Mouse (Mus musculus) Muller cell, postnatal 12 days (primary cell): ENCODE measurements around the gene Pcdh15.
A peak's percentile ranks its signal among the peaks of the same experiment; 100 is the strongest.

Experiments used
- DNase-seq: peaks from one replicate; pipeline ENCODE4 v3.0.0-alpha.2; 2015; ENCODE audit errors: inconsistent ontology term

Pcdh15 gene

DNA sequence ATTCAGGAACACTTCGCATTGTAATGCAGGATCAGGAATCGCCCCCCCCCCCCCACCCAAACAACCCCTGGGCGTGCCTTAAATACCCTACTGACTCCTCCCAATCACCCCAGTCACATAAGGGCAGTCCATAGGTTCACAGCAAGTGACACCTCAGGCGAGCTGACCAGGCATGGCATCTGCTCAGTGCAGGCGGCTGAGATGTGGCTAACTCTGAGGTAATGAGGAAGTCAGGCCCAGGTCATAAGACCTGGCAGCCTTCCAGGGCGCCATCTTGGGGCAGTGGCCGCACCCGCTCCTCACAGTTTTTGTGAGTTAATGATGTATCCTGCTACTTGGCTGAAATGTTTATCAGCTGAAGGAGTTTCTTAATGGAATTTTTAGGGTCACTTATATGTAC lies 713.2 kb downstream of the Pcdh15 start:
- no peak for DNase-seq

DNA sequence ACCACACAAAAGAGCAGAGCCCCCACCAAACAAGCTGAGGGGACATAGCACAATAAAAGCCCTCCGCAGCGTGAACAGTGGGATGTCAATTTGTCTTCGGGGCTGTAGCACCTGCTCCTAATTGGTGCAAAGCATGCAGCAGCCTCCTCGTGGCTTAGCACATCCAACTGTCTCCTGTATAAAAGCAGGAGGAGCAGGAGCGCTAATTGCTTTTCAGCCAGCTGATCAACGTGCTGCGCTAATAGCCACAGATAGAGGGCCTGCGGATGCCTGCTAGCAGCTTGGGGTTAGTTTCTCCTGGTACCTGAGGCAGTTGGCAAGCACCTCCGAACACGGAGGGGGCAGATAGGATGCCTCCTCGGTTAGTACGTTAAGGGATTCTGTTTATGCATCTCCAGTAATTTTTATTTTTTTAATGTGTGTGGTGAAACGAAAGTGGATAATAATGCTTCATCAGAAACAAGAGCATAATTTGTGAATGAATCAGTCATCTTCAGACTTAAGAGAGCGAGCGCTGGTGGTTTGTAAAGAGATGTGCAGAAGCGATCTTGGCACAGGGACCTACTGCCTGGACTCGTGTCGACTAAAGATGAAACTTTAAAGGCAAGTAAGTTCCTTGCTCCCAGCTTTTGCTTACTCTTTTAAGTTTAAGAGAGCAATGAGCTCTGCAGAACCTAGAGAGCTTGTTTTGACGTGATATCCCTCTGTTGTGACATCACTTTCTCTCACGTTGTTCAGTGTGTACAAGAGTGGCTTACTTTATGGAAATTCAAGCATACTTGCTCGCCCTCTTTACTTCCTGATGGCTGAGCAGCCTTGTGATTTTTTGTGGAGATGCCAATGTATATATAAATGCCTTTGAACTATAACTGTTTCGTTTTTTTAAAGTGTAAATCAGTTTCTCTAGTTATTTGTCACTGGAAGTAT lies 722.8 kb downstream of the Pcdh15 start:
- peak; percentile 71 for DNase-seq

DNA sequence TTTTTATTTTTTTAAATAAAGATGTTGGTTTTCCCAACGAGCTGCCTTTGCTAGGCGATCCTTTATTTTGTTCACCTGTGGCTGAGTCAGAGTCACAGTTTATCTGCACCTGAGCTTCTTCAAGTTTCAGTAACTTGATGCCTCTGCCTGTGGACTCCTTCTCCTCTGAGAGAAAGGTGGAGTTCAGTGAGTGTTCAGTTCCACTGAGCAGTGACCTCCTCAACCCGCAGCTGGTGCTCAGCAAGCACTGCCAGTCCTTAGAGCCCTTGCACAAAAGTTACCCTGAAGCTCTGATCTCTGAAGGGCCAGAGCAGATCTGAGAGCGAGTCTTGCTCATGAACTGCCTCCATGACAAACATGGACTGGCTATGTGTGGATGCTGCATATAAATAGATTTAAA lies 724.1 kb downstream of the Pcdh15 start:
- DNase-seq: no peak

DNA sequence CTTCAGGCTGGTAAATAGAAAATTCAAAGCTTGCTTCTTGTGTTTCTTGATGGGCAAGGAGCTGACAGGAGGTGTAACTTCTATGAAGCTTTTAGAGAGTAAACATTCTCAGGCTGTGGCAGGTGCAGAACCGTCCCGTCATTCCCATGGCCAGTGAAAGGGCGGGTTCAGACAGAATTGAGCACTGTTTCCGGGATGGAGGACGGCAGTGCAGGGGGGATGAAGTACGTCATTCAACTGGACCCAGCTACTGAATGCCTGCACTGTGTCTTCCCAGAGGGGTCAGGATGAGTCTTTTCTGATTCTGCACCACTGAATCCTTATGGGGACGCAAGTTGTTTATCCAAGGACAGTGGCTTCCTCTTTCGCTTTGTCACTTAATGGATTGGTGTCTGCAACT lies 727.2 kb downstream of the Pcdh15 start:
- DNase-seq: peak; percentile 69

DNA sequence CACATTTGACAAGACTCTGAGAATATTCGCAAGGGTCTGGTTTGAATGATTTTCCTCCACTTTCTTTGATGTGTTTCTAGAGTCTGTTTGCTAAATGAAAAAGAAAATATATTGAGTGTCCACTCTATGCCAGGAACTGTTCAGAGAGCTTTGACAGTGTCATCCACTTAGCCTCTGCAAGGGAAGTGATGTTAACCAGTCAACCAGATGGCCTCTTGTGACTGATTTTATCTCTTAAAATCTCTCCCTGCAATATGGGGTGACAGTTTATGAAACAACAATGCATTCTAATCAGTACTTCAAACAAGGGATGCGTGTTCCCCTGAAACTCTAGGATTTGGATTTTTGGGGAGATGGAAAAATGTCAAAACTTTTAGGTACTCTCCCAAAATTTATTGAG lies 729.6 kb downstream of the Pcdh15 start:
- no peak for DNase-seq

DNA sequence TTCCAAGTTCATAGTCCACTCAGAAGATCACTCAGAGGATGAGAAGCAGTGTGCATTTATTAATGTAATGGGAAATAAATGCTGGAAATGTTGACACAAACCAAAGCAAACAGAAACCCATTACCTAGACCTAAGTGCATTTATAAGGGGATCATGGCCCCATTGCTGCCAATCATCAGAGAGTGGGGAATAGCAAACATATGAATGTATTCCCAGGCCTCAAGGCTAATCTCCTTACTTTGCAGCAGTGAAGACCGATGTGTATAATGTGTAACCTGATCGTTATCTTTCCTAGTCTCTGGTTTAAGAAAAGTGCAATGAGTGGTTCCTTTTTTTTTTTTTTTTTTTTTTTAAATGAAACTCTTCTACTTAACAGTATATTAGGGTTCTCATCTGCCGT lies 745.9 kb downstream of the Pcdh15 start:
- no peak for DNase-seq

DNA sequence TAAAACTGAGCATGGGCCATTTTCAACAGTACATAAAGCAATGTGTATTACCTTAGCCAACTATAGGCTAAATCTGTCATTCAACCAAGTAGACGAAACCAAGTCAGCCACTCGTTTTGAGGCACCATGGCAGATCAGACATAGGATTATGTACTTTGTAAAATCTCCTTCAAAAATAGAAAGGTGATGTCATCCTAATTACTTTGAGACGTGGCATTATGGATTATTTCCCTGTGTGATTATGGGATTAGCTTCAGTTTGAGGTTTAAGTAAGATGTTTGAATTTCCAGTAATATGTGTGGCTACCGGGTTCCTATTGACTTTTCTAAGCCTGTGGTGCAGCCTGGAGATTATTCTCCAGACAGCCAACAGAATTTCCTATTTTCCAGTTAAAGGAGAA lies 763.0 kb downstream of the Pcdh15 start:
- no peak for DNase-seq

DNA sequence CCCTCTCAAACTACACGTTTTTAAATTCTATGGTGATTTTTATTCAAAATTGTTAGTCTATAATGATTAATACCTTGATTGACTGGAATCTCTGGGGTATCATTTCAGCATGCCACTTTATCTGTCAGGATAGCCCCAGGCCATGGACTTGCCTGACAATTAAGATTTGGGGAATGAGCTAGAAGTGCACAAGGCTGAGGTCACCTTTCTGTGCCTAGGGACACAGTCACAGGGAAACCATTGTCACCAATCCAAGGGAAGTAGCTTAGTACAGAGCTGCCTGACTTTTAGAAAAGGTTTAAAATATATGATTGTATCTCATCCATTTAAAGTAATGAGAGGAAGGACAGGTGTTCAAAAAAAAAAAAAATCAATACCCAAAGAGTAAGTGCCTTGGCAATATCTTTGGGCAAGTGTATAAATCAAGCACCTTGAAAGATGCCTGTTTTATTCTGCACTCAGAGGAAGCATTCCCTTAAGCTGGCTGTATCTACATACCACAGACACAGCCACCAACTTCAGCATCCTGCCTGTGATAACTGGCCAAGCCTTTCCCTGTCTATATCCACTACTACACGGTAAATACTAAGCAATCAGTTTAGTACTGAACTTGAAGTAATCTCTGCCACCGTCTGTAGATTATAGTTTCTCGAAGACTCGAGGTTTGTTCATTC lies 779.0 kb downstream of the Pcdh15 start:
- no peak for DNase-seq

DNA sequence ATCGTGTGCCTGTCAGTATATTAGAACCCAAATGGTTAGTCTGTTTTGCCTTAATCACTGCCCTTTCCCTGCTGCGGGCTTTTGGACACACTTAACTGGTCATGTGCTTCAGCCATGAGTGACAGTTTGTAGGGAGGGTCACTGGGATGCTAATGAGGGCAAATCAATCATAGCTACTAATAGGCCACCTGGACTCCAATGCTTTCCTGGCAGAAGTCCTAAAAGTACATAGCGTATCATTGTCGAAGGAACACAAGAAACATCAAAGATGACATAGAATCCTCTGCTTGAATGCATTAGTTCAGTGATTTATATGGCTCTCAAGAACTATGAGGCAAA lies 779.6 kb downstream of the Pcdh15 start:
- DNase-seq: no peak

DNA sequence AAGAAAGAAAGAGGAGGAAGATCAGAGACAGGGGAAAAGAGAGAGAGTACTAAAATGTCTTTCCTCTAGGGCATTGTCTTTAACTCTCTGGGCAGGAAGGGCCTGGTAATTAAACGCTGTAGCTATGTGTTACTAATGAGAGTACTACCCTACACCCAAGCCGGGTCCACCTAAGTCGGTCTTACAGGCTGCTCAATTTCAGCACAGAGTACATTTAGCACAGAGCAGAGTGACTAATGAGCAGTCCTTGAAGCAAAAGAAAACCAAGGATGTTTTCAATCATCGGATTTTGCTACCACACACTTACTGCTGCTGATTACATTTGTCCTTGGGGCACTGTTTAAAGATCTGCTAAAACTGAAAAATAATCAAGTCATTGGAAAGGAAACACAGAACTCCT lies 788.6 kb downstream of the Pcdh15 start:
- no peak for DNase-seq

DNA sequence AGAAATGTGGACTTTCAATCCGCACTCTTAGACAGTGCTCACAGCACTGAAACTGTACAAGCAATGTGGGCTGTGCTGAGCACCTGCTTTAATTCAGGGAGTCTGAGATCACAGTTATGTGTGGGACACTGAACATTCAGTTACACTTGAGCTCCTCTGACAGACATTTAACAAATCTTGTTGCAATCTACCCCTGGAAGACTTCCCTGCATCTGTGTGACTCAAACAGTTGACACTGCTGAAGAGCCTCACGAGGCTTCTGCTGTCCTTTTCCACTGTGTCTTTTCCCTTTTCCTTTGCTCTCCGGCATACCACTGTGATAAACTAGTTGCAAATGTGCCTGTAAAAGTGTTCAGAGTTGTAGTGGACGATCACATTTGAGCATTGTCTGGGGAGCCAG lies 793.1 kb downstream of the Pcdh15 start:
- no peak for DNase-seq

DNA sequence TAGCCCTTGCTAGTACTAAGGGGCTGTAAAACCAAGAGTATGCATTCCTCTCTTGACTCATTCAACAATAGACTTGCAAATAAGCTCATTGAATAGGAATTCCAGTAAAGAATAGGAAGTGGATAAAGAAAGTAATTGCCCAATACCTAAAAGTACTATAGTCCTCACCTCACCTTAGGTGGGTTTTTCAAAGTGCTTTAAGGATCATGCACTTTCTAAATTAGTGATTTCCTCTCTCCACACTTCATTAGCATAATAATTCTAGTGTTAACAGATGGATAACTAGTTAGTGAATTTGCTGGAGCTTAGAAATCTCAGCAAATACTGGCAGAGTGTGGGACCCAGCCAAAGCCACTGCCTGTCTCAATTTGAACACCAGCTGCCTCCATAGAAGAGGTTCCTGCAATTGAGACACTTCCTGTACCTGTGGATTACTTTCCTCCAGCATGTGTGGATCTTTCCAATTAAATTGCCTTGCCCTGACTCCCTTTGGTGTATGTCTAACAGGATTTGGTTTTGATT lies 797.0 kb downstream of the Pcdh15 start:
- peak; percentile 19 for DNase-seq

DNA sequence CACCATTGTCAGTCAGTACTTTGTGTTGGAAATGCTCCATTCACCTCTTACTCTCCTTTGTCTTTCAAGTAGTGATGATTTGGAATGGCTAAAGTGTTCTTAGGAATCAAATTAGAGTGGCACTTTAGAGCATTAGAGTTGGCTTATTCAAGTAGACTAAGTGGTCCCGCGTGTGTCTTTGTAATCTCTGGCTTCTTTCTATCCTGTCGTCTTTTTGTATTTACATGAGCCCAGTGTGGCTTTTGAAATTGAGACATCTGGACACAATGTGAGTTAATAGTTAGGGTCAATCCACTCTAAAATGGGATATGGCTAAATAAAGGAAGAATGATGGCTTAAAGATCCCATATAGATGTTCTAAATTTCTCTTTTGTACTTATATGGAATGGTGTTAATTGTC lies 800.0 kb downstream of the Pcdh15 start:
- DNase-seq: no peak

DNA sequence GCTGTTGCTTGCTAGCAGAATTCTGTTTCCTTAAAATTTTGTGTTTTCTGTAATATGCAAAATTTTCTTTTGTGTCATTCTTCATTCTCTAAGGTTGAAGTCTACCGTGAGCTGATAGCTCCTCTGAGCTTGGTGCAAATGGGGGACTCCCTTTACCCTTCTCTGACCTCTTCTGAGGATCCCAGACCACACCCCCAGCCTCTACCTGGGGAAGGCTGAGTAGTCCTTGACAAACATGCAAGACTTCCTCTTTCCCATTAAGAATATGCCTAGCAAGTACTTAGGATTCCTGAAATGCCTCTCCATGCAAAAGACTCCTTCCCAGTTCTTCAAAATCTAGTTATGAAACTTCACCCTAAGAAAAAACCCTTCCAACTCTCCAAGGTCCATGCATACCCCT lies 808.5 kb downstream of the Pcdh15 start:
- no peak for DNase-seq

DNA sequence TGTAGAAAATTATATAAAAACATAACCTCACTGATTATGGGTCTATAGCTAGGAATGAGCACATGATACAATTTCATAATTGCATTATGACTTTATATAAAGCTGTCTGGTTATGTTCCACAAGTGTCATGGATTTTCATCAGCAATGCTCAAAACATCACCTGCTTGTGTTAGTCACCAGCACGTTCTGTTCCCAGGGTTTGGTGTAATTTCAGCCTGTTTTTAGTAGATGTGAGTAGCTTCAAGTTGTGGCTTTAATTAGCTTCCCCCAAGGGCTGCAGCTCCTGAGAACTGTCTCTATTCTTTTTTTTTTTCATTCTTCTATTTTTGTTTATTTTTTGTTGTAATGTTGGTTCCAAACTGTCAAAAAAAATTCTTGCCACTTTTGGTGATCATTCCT lies 809.4 kb downstream of the Pcdh15 start:
- no peak for DNase-seq

DNA sequence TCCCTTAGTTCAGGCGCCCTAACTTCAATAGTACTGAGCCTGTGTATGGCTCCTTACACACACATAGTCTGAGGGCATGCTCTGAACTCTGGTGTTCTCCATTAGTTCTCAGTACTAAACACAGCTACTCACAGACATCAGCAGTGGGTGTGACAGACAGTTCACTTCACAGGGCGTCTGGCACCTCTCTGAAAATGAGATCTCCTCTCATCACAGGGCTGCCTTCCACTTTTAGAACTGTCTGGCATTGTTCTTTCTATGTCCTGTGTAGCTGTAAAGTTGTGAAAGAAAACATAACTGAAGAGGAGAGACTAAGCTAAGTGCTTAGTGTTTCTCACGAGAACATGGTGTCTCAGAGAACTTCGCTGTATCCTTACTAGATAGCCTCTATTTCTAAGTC lies 816.0 kb downstream of the Pcdh15 start:
- no peak for DNase-seq

DNA sequence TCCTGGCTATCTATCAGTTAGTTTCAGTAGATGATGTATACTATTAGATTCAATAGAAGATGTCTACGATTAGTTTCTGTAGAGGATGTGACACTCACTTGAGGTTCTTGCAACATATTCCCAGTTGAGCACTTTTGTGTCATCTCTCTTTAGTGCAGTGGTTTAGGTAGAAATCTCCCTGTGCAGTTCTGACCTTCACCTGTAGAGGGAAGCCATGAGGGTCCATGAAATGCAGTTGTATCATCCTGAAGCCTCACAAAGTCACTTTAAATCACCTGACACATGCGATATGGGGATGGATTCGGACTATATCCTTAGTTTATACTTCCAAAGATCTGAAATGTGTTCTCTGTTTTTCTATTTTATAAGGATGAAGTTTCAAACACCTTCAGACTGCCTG lies 822.4 kb downstream of the Pcdh15 start:
- no peak for DNase-seq

DNA sequence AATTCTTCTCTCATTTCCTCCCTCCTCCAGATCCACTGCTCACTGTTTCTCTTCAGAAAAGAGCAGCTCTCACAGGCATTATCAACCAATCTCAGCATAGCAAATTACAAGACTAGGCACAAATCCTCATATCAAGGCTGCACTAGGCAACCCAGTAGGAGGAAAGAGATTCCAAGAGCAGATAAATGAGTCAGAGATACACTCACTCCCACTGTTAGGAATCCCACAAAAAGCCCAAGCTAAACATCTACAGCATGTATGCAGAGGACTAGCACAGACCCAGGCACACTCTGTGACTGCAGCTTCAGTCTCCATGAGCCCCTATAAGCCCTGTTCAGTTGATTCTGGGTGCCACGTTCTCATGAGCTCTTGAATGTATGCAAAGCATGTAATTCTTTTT lies 829.5 kb downstream of the Pcdh15 start:
- no peak for DNase-seq

DNA sequence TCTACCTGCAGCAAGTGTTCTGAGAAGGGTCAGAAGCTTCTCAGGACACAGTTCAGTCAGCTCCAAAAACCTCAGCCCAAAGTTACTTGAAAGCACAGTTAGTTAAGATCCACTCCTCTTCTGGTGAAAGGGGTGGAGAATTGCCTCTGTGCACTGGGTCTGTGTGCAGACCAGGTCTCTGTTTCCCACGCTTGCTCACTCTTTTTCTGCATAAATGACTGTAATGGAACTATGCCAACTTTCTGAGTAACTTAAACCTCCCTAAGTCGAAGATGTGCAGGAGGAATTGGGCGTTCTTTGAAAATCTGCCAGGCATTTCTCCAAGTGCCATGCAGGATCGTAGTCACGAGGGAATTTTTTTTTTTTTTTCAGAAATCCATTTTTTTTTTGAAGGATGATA lies 830.6 kb downstream of the Pcdh15 start:
- peak; percentile 33 for DNase-seq

DNA sequence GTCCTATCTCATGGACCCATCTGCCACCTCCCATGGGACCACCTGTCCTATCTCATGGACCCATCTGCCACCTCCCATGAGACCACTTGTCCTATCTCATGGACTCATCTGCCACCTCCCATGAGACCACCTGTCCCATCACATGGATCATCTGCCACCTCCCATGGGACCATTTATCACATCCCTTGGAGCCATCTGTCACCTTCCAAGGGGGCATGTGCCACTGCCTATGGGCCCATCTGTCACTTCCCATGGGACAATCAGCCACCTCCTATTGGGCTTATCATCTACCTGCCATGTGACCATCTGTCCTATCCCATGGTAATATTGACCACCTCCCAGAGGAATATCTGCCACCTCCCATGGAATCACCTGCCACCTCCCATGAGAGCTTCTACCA lies 832.0 kb downstream of the Pcdh15 start:
- DNase-seq: no peak

DNA sequence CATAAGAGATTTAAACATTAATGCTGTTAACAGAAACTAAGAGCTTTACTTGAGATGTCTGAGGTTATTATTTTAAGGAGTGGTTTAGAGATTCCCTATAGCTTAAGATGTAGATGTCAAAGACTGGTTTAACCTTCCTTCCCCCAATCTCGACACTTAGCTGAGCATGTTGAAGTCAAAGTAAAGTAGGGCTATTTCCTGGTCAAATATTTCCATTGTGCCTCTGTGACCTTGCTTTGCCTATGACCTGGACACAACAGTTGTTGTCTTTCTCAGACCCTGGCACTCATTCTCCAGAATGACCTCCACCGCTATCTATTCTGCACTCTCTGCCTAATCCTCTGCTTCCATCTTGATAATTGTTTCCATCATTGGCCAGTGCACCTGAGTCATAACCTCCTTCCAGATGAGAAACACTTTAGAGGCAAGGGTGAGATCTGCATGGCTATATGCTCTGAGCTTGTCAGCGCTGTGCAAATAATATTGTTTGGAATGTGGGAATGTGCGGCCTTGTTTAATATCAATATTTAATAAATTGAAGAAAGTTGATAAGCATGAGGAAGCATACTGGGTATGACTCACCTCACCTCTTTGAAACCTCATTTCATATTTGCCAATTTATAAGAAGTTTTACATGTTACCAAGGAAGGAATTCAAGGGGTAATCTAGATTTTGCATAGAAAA lies 833.0 kb downstream of the Pcdh15 start:
- no peak for DNase-seq

DNA sequence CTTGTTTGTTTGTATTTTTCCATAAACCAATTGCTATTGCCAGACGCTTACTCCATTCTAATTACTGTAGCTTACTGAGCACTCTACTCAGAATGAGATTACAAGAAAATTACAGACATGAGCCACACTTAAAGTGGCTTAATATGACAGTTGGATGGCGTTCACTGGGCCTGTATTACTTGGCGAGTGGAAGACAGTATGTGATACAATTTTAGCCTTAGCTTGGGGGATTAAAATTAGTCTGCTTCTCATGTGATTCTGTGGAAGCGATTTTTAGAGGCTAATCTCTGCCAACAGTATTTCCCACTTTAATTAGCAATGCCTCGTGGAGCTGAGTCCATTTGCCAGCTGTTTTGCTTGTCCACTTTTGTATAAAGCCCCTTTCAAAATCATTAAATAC lies 837.0 kb downstream of the Pcdh15 start:
- DNase-seq: no peak

DNA sequence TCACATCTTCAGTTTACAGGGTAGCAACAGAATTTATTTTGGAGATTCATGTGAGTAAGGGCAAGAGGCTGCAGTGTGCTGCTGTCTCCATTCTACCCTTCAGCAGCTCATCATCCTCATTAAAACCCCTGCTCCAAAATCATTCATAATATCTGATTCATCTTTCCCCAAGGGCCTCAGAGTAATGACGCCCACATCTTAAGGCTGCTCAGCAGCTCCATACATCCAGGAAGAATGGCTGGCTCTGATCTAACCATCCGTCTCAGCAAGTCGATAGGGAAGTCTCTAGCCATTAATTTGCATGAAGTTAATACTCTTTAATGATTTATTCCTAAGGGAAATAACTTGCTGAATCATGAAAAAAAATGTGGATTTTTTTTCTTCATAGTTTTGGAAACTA lies 839.8 kb downstream of the Pcdh15 start:
- DNase-seq: no peak
